Mouse (Mus musculus) monocyte, adult 2 months (primary cell): ENCODE measurements around the gene Rbm38.

Experiments
- DNase-seq, 2 experiments: peaks; one replicate each; pipeline ENCODE4 v3.0.0; 2022; ENCODE audit warnings: low spot score in 2 of 2, low read depth in 1 of 2

Rbm38 gene

GRCm38 (mm10) chr2:173036055-173036454 lies 15.8 kb downstream of the Rbm38 start:
- DNase-seq, result no peak

GRCm38 (mm10) chr2:173036611-173037010 lies 16.3 kb downstream of the Rbm38 start:
- DNase-seq, result no peak

DNA sequence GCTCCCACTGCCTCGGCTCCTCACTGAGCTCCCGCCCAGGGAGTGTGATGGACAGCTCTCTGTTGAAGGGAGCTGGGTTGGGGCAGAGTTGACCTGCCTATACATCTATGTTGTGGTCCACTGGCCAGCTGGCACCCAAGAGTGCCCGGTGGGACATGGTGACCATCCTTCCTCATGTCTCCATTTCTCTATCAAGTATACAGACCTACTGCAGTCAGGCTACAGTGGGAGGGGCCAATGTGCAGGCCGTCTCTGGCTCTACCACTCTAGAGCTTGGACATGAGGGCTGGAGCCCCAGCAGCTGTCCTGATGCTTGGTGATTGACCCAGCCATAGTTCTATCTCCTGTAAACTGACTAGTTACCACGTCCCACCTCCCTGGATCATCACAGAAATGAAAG lies 17.0 kb downstream of the Rbm38 start:
- no peak for DNase-seq

DNA sequence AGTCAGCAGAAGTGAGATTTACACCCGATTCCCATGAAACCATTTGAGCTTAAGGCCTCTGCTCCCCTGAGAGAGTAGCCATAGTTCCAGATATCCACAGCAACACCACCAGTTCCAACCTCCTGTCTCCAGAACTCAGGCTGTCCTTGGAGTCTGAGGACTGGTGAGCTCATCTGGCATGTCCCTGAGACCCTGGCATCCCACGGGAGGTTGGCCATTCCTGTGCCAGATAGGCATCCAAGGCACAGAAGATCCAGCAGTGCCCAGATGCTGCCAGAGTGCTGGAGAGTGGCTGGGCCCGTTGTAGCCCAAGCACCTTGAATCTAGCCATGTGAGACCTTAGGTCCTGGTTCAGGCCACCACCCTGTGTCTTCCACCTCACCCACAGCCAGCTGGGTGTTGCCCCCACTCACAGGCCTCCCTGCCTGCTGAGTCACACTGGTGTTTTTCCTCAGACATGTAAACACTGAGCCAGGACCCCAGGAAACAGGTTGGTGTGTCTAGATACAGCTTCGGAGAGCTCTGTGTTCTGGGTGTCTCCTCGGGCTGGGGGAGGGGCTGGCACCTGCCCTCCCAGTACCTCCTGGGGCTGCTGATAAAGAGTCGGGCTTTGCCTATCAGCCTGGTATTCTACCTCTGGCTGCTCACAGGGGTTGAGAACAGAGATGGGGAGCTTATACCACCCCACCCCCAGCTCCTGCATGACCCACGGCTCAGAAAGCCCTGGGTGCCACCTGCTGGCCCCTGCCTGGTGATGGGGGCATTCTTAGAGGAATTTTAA lies 17.7 kb downstream of the Rbm38 start:
- no peak for DNase-seq

DNA sequence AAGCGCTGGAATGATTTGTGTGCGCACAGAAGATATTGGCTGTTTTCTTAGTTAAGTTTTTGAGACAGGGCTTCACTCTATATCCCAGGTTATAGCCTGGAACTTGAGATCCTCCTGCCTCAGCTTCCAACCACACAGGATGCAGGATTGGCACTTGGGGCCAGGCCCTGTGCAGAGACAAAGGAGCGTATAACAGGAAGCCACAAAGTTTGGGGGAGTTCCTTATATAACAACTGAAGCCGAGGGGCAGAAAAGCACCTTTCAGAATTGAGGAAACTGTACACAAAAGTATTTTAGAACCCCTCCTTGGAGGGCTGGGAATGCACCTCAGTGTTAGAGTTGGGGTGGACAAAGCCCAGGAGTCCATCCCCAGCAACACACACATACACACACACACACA lies 18.7 kb downstream of the Rbm38 start:
- DNase-seq, result no peak

DNA sequence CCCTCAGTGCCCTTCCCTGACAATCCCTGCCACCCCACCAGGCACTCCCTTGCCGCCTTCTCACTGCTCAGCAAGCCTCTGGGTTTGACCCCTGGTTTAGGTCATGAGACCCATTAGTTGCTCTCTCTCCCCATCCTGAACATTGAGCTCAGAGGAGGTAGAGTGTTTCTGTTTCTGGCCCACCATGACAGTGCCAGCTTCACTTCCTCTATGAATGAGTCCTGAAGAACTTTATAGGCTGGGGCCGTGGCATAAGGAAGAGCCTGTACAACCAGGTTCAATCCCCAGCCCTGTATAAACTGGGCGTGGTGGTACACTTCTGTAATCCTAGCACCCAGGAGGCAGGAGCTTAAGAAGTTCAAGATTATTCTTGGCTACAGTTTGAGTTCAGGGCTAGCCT lies 20.5 kb downstream of the Rbm38 start:
- no peak for DNase-seq

DNA sequence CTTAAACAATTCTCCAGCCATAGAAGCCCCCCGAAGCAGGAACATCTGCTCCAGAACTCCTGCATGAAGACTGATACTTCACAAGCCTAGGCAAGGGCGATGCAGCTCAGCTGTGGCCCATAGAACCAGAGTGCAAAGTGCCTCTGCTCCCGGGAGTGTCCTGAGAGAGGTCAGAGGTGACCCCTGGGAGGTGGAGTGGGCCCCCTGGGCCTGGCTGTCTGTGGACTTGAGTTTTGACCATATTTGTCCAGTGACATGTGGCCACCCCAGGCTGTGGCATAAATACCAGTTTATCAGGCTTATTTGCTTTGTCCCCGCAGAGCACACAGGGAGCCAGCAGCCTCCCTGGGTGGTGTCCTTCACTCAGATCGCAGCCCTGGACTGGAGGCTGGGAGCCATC lies 20.9 kb downstream of the Rbm38 start:
- DNase-seq, result no peak

GRCm38 (mm10) chr2:173041893-173042292 lies 21.6 kb downstream of the Rbm38 start:
- no peak for DNase-seq

GRCm38 (mm10) chr2:173042504-173043162 lies 22.3 kb downstream of the Rbm38 start:
- DNase-seq, result no peak

- DNase-seq, result no peak
Observed at GRCm38 (mm10) chr2:173044198-173044970, 24.1 kb downstream of the Rbm38 start.

DNA sequence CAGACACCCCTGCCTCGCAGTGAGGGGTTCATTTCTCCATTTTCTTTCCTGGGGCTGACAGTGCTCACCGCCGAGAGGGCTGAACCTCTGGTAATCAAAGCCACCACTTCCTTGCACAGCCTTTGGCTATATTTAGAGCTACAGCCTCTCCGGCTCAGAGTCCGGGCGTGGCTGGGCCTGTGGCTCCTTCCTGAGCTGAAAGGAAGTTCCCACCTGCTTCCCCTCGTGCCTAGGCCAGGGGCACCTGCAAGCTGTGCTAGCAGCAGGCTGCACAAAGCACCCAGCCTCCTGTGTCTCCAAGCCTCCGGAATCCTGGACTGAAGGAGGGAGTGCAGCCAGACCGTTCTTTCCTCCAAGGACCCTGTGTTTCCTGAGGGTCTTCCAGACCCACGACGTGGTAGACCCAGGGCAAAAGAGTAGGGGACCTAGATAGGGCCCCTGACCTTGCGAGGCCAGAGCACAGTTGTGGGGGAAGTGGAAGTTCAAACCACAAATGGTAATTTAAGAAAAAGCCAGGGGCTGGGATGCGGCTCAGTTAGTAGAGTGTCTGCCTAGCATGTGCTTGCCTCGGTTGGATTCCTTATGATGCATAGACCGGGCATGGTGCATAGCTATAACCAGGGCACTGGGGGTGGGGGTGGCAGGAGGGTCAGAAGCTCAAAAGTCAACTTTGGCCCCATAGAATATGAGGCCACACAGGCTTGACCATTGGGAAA lies 26.4 kb downstream of the Rbm38 start:
- peak; percentile 29 to 43 for DNase-seq

- no peak for DNase-seq
Observed at GRCm38 (mm10) chr2:173047471-173047870, 27.2 kb downstream of the Rbm38 start.

- DNase-seq, result no peak
Observed at GRCm38 (mm10) chr2:173048041-173048745, 27.9 kb downstream of the Rbm38 start.

- no peak for DNase-seq
Observed at GRCm38 (mm10) chr2:173049231-173049630, 28.9 kb downstream of the Rbm38 start.

- no peak for DNase-seq
Observed at GRCm38 (mm10) chr2:173049817-173050216, 29.5 kb downstream of the Rbm38 start.

- no peak for DNase-seq
Observed at GRCm38 (mm10) chr2:173050604-173051382, 30.5 kb downstream of the Rbm38 start.

DNA sequence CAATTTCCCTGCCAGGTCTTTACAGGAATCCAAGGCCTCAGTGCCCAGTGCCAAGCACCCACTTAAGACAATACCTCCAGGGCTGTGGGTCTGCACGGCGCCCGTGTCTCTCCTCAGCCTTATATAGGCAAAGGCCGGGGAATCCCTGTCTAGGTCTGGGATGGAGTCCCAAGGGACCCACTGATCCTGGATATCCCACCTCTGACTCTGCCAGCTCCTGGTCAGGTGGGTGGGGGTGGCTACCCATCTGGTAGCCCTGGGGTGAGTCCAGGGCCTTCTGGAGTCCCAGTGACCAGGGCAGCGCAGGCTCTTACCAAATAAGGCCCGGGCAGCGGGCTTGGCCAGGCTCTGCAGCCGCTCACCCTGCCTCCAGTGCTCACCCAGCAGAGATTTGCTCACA lies 32.6 kb downstream of the Rbm38 start:
- DNase-seq, result no peak

DNA sequence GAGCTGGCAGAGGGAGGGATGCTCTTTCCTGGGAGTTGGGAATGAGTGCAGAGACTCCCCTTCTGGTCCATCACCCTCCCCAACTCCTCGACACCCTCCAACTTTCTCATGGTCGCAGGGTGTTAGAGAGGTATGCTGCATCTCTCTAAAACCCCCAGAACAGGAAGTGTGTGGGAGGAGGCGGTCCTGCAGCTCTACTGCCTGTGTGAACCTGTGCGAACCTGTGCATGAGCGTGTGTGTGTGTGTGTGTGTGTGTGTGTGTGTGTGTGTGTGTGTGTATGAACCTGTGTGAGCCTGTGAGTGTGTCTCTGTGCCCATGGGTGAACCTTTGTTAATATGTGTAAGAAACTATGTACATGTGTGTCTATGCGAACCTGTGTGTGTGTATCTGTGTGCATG lies 33.5 kb downstream of the Rbm38 start:
- no peak for DNase-seq

DNA sequence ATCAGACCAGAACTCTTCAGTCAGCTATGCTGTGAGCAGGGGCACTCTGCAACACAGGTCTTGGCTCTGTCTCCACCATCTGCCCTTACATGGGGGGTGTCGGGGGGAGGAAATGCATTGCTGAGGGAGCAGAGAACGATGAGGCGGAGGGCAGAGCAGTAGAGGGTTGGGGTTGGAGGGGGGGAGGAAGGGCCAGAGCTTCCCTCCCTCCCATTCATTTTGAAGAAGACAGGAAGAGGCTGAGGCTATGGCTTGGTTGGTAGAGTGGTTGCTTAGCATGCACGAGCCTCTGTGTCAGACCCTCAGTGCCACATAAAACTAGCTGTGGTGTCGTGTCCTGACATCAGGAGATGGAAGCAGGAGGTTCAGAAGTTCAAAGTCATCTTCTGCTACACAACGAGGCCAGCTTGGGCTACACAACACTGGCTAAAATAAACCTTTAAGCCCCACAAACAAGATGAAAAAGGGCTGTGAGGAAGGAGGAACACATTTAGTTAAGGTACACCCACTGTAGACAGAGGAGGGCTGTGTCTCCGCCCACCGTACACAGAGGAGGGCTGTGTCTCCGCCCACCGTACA lies 36.1 kb downstream of the Rbm38 start:
- no peak for DNase-seq

- DNase-seq, result no peak
Observed at GRCm38 (mm10) chr2:173056882-173057315, 36.6 kb downstream of the Rbm38 start.
